Mouse (Mus musculus) adrenal gland, postnatal 10 days (tissue): ENCODE data around the gene Chchd4. TPM values are rescaled to one million over a fixed set of nuclear protein-coding genes. Genes with fewer than 3 reads are reported as not detected.

ENCODE experiments used
- DNase-seq: peaks from one replicate; pipeline ENCODE4 v3.0.0; 2021; ENCODE audit warnings: mixed read lengths
- long read RNA-seq, 2 experiments: library from polyadenylated mRNA; stranded (forward); transcript quantifications; one replicate each; pipeline ENCODE4 v2.0.0; 2021
- total RNA-seq, 2 experiments: library from RNA; stranded (reverse); gene quantifications; 2 replicates each; pipeline ENCODE4 v1.2.3; 2021

The Chchd4 gene
- total RNA-seq, result 10 to 100 TPM; 15.7 to 16.4 TPM
- long read RNA-seq, experiment 1, transcript Chchd4-201 (3 exons, 3,472 nt), result major isoform, 72 of 127 reads
- long read RNA-seq, experiment 1, partial matches to known transcripts, result 1 of 127 reads
- long read RNA-seq, experiment 1, other reads (novel, unspliced or antisense), result 50 of 127 reads
- long read RNA-seq, experiment 2, transcript Chchd4-201 (3 exons, 3,472 nt), result major isoform, 36 of 94 reads
- long read RNA-seq, experiment 2, partial matches to known transcripts, result 0 of 94 reads
- long read RNA-seq, experiment 2, other reads (novel, unspliced or antisense), result 57 of 94 reads

- peak; percentile 97 for DNase-seq
Measured at GRCm38 (mm10) chr6:91472868-91473804, at the start of gene Chchd4, which contains the start of gene Tmem43. Gene Chchd4 (minus strand): TSS chr6:91473546. Gene Tmem43 (plus strand): TSS chr6:91473703.

GRCm38 (mm10) chr6:91522816-91523215 is 49.5 kb upstream of the Chchd4 start:
- no peak for DNase-seq

- DNase-seq, result no peak
Measured at GRCm38 (mm10) chr6:91518454-91519020, 45.2 kb upstream of the Chchd4 start.

- DNase-seq, result peak; percentile 99
Measured at GRCm38 (mm10) chr6:91515545-91516449, 42.5 kb upstream of the Chchd4 start, which contains the start of the genes Xpc and Lsm3. Gene Xpc (minus strand): TSS chr6:91515888. Gene Lsm3 (plus strand): TSS chr6:91515928.

GRCm38 (mm10) chr6:91514737-91515362 is 41.5 kb upstream of the Chchd4 start:
- DNase-seq, result no peak

GRCm38 (mm10) chr6:91514135-91514534 is 40.8 kb upstream of the Chchd4 start:
- no peak for DNase-seq

GRCm38 (mm10) chr6:91510211-91510610 is 36.9 kb upstream of the Chchd4 start:
- DNase-seq, result no peak

GRCm38 (mm10) chr6:91509326-91509725 is 36.0 kb upstream of the Chchd4 start:
- DNase-seq, result peak; percentile 91

GRCm38 (mm10) chr6:91508041-91508440 is 34.7 kb upstream of the Chchd4 start:
- DNase-seq, result no peak

- no peak for DNase-seq
Measured at GRCm38 (mm10) chr6:91506036-91506435, 32.7 kb upstream of the Chchd4 start.

GRCm38 (mm10) chr6:91503302-91503701 is 30.0 kb upstream of the Chchd4 start:
- DNase-seq, result no peak

GRCm38 (mm10) chr6:91494526-91494925 is 21.2 kb upstream of the Chchd4 start:
- no peak for DNase-seq

GRCm38 (mm10) chr6:91493053-91493452 is 19.7 kb upstream of the Chchd4 start:
- no peak for DNase-seq

- DNase-seq, result no peak
Measured at GRCm38 (mm10) chr6:91491004-91491403, 17.7 kb upstream of the Chchd4 start.

- no peak for DNase-seq
Measured at GRCm38 (mm10) chr6:91489872-91490271, 16.5 kb upstream of the Chchd4 start.

GRCm38 (mm10) chr6:91488496-91489212 is 15.3 kb upstream of the Chchd4 start:
- peak; percentile 36 for DNase-seq

- no peak for DNase-seq
Measured at GRCm38 (mm10) chr6:91486736-91487453, 13.5 kb upstream of the Chchd4 start.

- DNase-seq, result no peak
Measured at GRCm38 (mm10) chr6:91483371-91483770, 10.0 kb upstream of the Chchd4 start.

- no peak for DNase-seq
Measured at GRCm38 (mm10) chr6:91476541-91476940, 3.2 kb upstream of the Chchd4 start.
